Mouse (Mus musculus) erythroblast, embryonic 14.5 days (primary cell): ENCODE results near the gene Fcgrt. TPM values are rescaled to one million over a fixed set of nuclear protein-coding genes. Genes with fewer than 3 reads are reported as not detected.
"Not testable (repeated sequence)": the region's sequence is repeated elsewhere in the genome, so short reads cannot be mapped to it uniquely, and the experiment has no call there.

ENCODE experiments used
- H3K27me3 ChIP-seq: 2 replicates; pipeline ENCODE4 v1.6.1; 2012; ENCODE audit warnings: inconsistent platforms; ENCODE audit not compliant: control insufficient read depth
- H3K36me3 ChIP-seq: 2 replicates; pipeline ENCODE4 v1.6.1; 2012; ENCODE audit warnings: mild to moderate bottlenecking, inconsistent platforms; ENCODE audit not compliant: control insufficient read depth
- H3K4me1 ChIP-seq: 2 replicates; pipeline ENCODE4 v1.6.1; 2012; ENCODE audit warnings: inconsistent platforms; ENCODE audit not compliant: control insufficient read depth
- H3K4me3 ChIP-seq: replicated peaks from 2 replicates; pipeline ENCODE3; 2012; ENCODE audit warnings: moderate library complexity, mild to moderate bottlenecking, inconsistent platforms
- H3K9me3 ChIP-seq: 2 replicates; pipeline ENCODE4 v1.6.1; 2012; ENCODE audit warnings: low read length, inconsistent platforms, mixed read lengths; ENCODE audit not compliant: control insufficient read depth
- GATA1 ChIP-seq: IDR thresholded peaks from 2 replicates; pipeline ENCODE4 v1.6.1; 2012; ENCODE audit warnings: low read length, inconsistent platforms, mixed read lengths
- TAL1 ChIP-seq: IDR thresholded peaks from 3 replicates; pipeline ENCODE4 v1.6.1; 2012; ENCODE audit warnings: low read length, inconsistent platforms, mixed read lengths
- polyA plus RNA-seq: library from polyadenylated mRNA; stranded (reverse); fragments of >175 nt; gene quantifications from 2 replicates; pipeline ENCODE4 v1.2.3, GENCODE M21; 2012

Gene Fcgrt
- polyA plus RNA-seq, 1 experiment = 1.0 TPM

- Histone ChIP-seq H3K4me1 (peaks cover 63% of the 10 kb centered on the region), H3K9me3 (no peaks in the 10 kb centered on the region), H3K27me3 (no peaks in the 10 kb centered on the region), H3K4me3 (no peak overlapping the region), H3K36me3 (peaks cover 52% of the 10 kb centered on the region)
- no peak for TF ChIP-seq TAL1
- TF ChIP-seq GATA1 = no peak
These were observed 16.4 kb upstream of the Fcgrt start for GRCm38 (mm10) chr7:45119780-45120709.

- H3K4me3 ChIP-seq = no peak overlapping the region
- peaks cover 48% of the 10 kb centered on the region for H3K36me3 ChIP-seq
- peaks cover 56% of the 10 kb centered on the region for H3K4me1 ChIP-seq
- H3K9me3 ChIP-seq = no peaks in the 10 kb centered on the region
- no peaks in the 10 kb centered on the region for H3K27me3 ChIP-seq
- TF ChIP-seq GATA1 (no peak), TAL1 (no peak)
These were observed 14.7 kb upstream of the Fcgrt start for GRCm38 (mm10) chr7:45118336-45118735.

- no peak for TF ChIP-seq GATA1
- no peak for TF ChIP-seq TAL1
- H3K9me3 ChIP-seq = no peaks in the 10 kb centered on the region
- H3K36me3 ChIP-seq = peaks cover 40% of the 10 kb centered on the region
- peaks cover 56% of the 10 kb centered on the region for H3K4me1 ChIP-seq
- H3K4me3 ChIP-seq = no peak overlapping the region
- H3K27me3 ChIP-seq = no peaks in the 10 kb centered on the region
These were observed 13.9 kb upstream of the Fcgrt start for GRCm38 (mm10) chr7:45117566-45117965.

GRCm38 (mm10) chr7:45113476-45113875 lies 9.8 kb upstream of the Fcgrt start:
- H3K9me3 ChIP-seq = no peaks in the 10 kb centered on the region
- H3K4me3 ChIP-seq = no peak overlapping the region
- TF ChIP-seq GATA1 (no peak), TAL1 (no peak)
- peaks cover 37% of the 10 kb centered on the region for H3K4me1 ChIP-seq
- H3K36me3 ChIP-seq = peaks cover 3% of the 10 kb centered on the region; the same call in 1 of the 2 replicates
- H3K27me3 ChIP-seq = no peaks in the 10 kb centered on the region

- no peak overlapping the region for H3K4me3 ChIP-seq
- no peak for TF ChIP-seq TAL1
- TF ChIP-seq GATA1 = no peak
- H3K9me3 ChIP-seq = no peaks in the 10 kb centered on the region
- H3K27me3 ChIP-seq = no peaks in the 10 kb centered on the region
- peaks cover 30% of the 10 kb centered on the region for H3K4me1 ChIP-seq
- no peaks in the 10 kb centered on the region for H3K36me3 ChIP-seq
These were observed 8.9 kb upstream of the Fcgrt start for GRCm38 (mm10) chr7:45112529-45112928.

- Histone ChIP-seq H3K9me3 (no peaks in the 10 kb centered on the region), H3K4me1 (peaks cover 29% of the 10 kb centered on the region), H3K27me3 (no peaks in the 10 kb centered on the region), H3K36me3 (no peaks in the 10 kb centered on the region), H3K4me3 (no peak overlapping the region)
- no peak for TF ChIP-seq TAL1
- no peak for TF ChIP-seq GATA1
These were observed 8.3 kb upstream of the Fcgrt start for GRCm38 (mm10) chr7:45111940-45112339.

GRCm38 (mm10) chr7:45110089-45110488 lies 6.4 kb upstream of the Fcgrt start:
- H3K4me1 ChIP-seq = peaks cover 26% of the 10 kb centered on the region
- not testable (repeated sequence) for H3K4me3 ChIP-seq, H3K27me3 ChIP-seq, H3K36me3 ChIP-seq, H3K9me3 ChIP-seq

- H3K4me3 ChIP-seq = no peak overlapping the region
- TF ChIP-seq TAL1 (no peak), GATA1 (no peak)
- H3K9me3 ChIP-seq = no peaks in the 10 kb centered on the region
- peaks cover 6% of the 10 kb centered on the region for H3K4me1 ChIP-seq
- H3K36me3 ChIP-seq = no peaks in the 10 kb centered on the region
- H3K27me3 ChIP-seq = no peaks in the 10 kb centered on the region
These were observed 3.5 kb upstream of the Fcgrt start for GRCm38 (mm10) chr7:45107052-45107645.

- H3K4me1 ChIP-seq = peaks cover 2% of the 10 kb centered on the region
- TF ChIP-seq TAL1 (no peak), GATA1 (no peak)
- no peaks in the 10 kb centered on the region for H3K9me3 ChIP-seq
- no peak overlapping the region for H3K4me3 ChIP-seq
- H3K27me3 ChIP-seq = no peaks in the 10 kb centered on the region
- no peaks in the 10 kb centered on the region for H3K36me3 ChIP-seq
These were observed 2.8 kb upstream of the Fcgrt start for GRCm38 (mm10) chr7:45106441-45106840.
